Mouse (Mus musculus) neural tube, embryonic 14.5 days (tissue): Measurements from ENCODE around the gene Klhdc10. TPM values are rescaled to one million over a fixed set of nuclear protein-coding genes. Genes with fewer than 3 reads are reported as not detected.

ENCODE experiments used
- ATAC-seq: fragments of 200-750 bp; cut with Nextera tagmentation; 2 replicates; pipeline ENCODE4 v1.8.0; 2017; ENCODE audit warnings: low read depth, mild to moderate bottlenecking, moderate TSS enrichment, moderate library complexity
- H3K27ac ChIP-seq: fragments of 300-500 bp; sonication (generic); 2 replicates; pipeline ENCODE4 v1.5.1; 2014; ENCODE audit warnings: low read depth, mild to moderate bottlenecking, control low read depth, low read length, moderate library complexity, mixed read lengths
- H3K27me3 ChIP-seq: fragments of 300-500 bp; sonication (generic); 2 replicates; pipeline ENCODE4 v1.6.1; 2014; ENCODE audit warnings: low read length; ENCODE audit not compliant: control insufficient read depth, insufficient read depth
- H3K36me3 ChIP-seq: fragments of 300-500 bp; sonication (generic); 2 replicates; pipeline ENCODE4 v1.6.1; 2014; ENCODE audit warnings: low read length, mixed read lengths; ENCODE audit not compliant: control insufficient read depth, insufficient read depth
- H3K4me1 ChIP-seq: fragments of 300-500 bp; sonication (generic); 2 replicates; pipeline ENCODE4 v1.6.1; 2014; ENCODE audit warnings: low read length; ENCODE audit not compliant: control insufficient read depth, insufficient read depth
- H3K4me2 ChIP-seq: fragments of 300-500 bp; sonication (generic); 2 replicates; pipeline ENCODE4 v1.6.1; 2014; ENCODE audit warnings: mild to moderate bottlenecking, low read depth, low read length, control low read depth
- H3K4me3 ChIP-seq: fragments of 300-500 bp; sonication (generic); 2 replicates; pipeline ENCODE4 v1.5.1; 2014; ENCODE audit warnings: low read depth, low read length, control low read depth, mixed read lengths
- H3K9ac ChIP-seq: fragments of 300-500 bp; sonication (generic); replicated peaks from 2 replicates; pipeline ENCODE4 v1.6.1; 2014; ENCODE audit warnings: low read depth, mild to moderate bottlenecking, control low read depth, low read length, mixed read lengths
- H3K9me3 ChIP-seq: fragments of 300-500 bp; sonication (generic); 2 replicates; pipeline ENCODE4 v1.6.1; 2016; ENCODE audit warnings: low read length; ENCODE audit not compliant: control insufficient read depth
- WGBS: fragments of 180-500 bp; shearing (Covaris S2); extraction: QIAGEN DNeasy Blood & Tissue Kit; methylation state at CpG from one replicate; pipeline ENCODE4 v1.1.7; 2014; 5-methylcytosine and 5-hydroxymethylcytosine counted together
- polyA plus RNA-seq: library from polyadenylated mRNA; unstranded; fragments of >200 nt; fragmentation: Nextera tagmentation; extraction: Ambion mirVana; gene quantifications from 2 replicates; pipeline ENCODE4 v1.2.1, GENCODE M21; 2014

Gene Klhdc10
- polyA plus RNA-seq, 1 experiment from 2014 or later, result 47.5 TPM

GRCm38 (mm10) chr6:30459811-30460749 is 58.4 kb downstream of the Klhdc10 start:
- Histone ChIP-seq H3K27ac (peak overlapping the region; percentile 95), H3K9me3 (no peaks in the 10 kb centered on the region), H3K4me2 (peak overlapping the region; percentile 60), H3K36me3 (no peaks in the 10 kb centered on the region), H3K4me3 (peak overlapping the region; percentile 37), H3K27me3 (no peaks in the 10 kb centered on the region), H3K4me1 (peaks cover 17% of the 10 kb centered on the region), H3K9ac (peak overlapping the region; percentile 67)
- WGBS, result 7% methylated on average over 40 of the region's 40 CpGs
- ATAC-seq, result peak; percentile 22

GRCm38 (mm10) chr6:30460750-30461446 is 59.2 kb downstream of the Klhdc10 start:
- ATAC-seq, result peak; percentile 93
- H3K27ac ChIP-seq, result peak overlapping the region; percentile 95

GRCm38 (mm10) chr6:30461755-30462344 is 60.2 kb downstream of the Klhdc10 start:
- peaks cover 17% of the 10 kb centered on the region for H3K4me1 ChIP-seq
- ATAC-seq, result no peak
- H3K27ac ChIP-seq, result peak overlapping the region; percentile 95
- no peaks in the 10 kb centered on the region for H3K27me3 ChIP-seq
- no peak overlapping the region for H3K4me3 ChIP-seq
- 91% methylated on average over 12 of the region's 13 CpGs for WGBS
- H3K4me2 ChIP-seq, result no peak overlapping the region
- no peak overlapping the region for H3K9ac ChIP-seq
- H3K9me3 ChIP-seq, result no peaks in the 10 kb centered on the region
- no peaks in the 10 kb centered on the region for H3K36me3 ChIP-seq

More at GRCm38 (mm10) chr6:30460750-30461446, 59.2 kb downstream of the Klhdc10 start:
- Histone ChIP-seq H3K4me3 (no peak overlapping the region), H3K9ac (peak overlapping the region; percentile 37), H3K4me2 (peak overlapping the region; percentile 32; the same call in 1 of the 2 replicates), H3K9me3 (no peaks in the 10 kb centered on the region), H3K27me3 (no peaks in the 10 kb centered on the region), H3K4me1 (peaks cover 17% of the 10 kb centered on the region), H3K36me3 (no peaks in the 10 kb centered on the region)
- 13% methylated on average over 19 of the region's 19 CpGs for WGBS

- Histone ChIP-seq H3K4me3 (no peak overlapping the region), H3K4me2 (no peak overlapping the region), H3K36me3 (no peaks in the 10 kb centered on the region), H3K27ac (no peak overlapping the region), H3K9me3 (no peaks in the 10 kb centered on the region), H3K9ac (no peak overlapping the region), H3K4me1 (peaks cover 17% of the 10 kb centered on the region), H3K27me3 (no peaks in the 10 kb centered on the region)
- WGBS, result 38% methylated on average over 7 of the region's 7 CpGs
- no peak for ATAC-seq
These were observed 61.2 kb downstream of the Klhdc10 start for GRCm38 (mm10) chr6:30462822-30463221.

- 94% methylated on average over 11 of the region's 11 CpGs for WGBS
- Histone ChIP-seq H3K9me3 (no peaks in the 10 kb centered on the region), H3K4me1 (peaks cover 10% of the 10 kb centered on the region)
These were observed 63.9 kb downstream of the Klhdc10 start for GRCm38 (mm10) chr6:30465586-30465985.

GRCm38 (mm10) chr6:30468058-30468457 is 66.4 kb downstream of the Klhdc10 start:
- Histone ChIP-seq H3K9me3 (no peaks in the 10 kb centered on the region), H3K4me1 (no peaks in the 10 kb centered on the region), H3K9ac (no peak overlapping the region), H3K27ac (no peak overlapping the region), H3K27me3 (no peaks in the 10 kb centered on the region), H3K36me3 (no peaks in the 10 kb centered on the region), H3K4me3 (no peak overlapping the region), H3K4me2 (no peak overlapping the region)
- WGBS, result 73% methylated on average over 1 of the region's 1 CpGs
- no peak for ATAC-seq

More at GRCm38 (mm10) chr6:30465586-30465985, 63.9 kb downstream of the Klhdc10 start:
- ATAC-seq, result no peak
- Histone ChIP-seq H3K9ac (no peak overlapping the region), H3K36me3 (no peaks in the 10 kb centered on the region), H3K27me3 (no peaks in the 10 kb centered on the region), H3K4me3 (no peak overlapping the region), H3K4me2 (no peak overlapping the region), H3K27ac (no peak overlapping the region)

- H3K27me3 ChIP-seq, result no peaks in the 10 kb centered on the region
- 53% methylated on average over 12 of the region's 12 CpGs for WGBS
- no peaks in the 10 kb centered on the region for H3K36me3 ChIP-seq
- no peaks in the 10 kb centered on the region for H3K9me3 ChIP-seq
- no peak overlapping the region for H3K4me3 ChIP-seq
- ATAC-seq, result peak; percentile 28; the same call in 1 of the 2 replicates
- no peaks in the 10 kb centered on the region for H3K4me1 ChIP-seq
- no peak overlapping the region for H3K27ac ChIP-seq
- no peak overlapping the region for H3K9ac ChIP-seq
- H3K4me2 ChIP-seq, result no peak overlapping the region
These were observed 67.0 kb downstream of the Klhdc10 start for GRCm38 (mm10) chr6:30468684-30469083.

GRCm38 (mm10) chr6:30469370-30469769 is 67.7 kb downstream of the Klhdc10 start:
- Histone ChIP-seq H3K4me2 (no peak overlapping the region), H3K4me1 (no peaks in the 10 kb centered on the region), H3K9me3 (no peaks in the 10 kb centered on the region), H3K27me3 (no peaks in the 10 kb centered on the region), H3K27ac (peak overlapping the region; percentile 55; the same call in 1 of the 2 replicates), H3K36me3 (no peaks in the 10 kb centered on the region), H3K9ac (no peak overlapping the region), H3K4me3 (no peak overlapping the region)
- 54% methylated on average over 12 of the region's 12 CpGs for WGBS
- peak; percentile 72 for ATAC-seq
